In genomic region chr4:140192276-140193002, GRCm38 (mm10) we compare ENCODE assay signal across 16 mouse cellular contexts. TPM values are rescaled to one million over a fixed set of nuclear protein-coding genes. Genes with fewer than 3 reads are reported as not detected.
DNase-seq lines count a peak whose midpoint lies in the region; ATAC-seq and TF ChIP-seq lines count a peak whose summit lies in the region.
"Had no signal": no experiment of that assay in that cellular context is flagged by ENCODE, and none has a peak within 500 bp of the region (broad histone marks: within the 10 kb centered on the region; RNA-seq: fewer than 3 reads in every experiment).

No protein-coding gene starts in this region.

- no peak for TF ChIP-seq POLR2A in brain, embryonic 14.5 days (IDR thresholded peaks at IDR 0.05; ENCODE audit: borderline replicate concordance, extremely low read depth, insufficient read depth, insufficient read length, poor library complexity, severe bottlenecking)

- peak overlapping the region; percentile 21 for H3K27ac ChIP-seq in forebrain, embryonic 16.5 days (ENCODE audit: low read length)
- H3K27ac ChIP-seq: heart, embryonic 15.5 days; layer of hippocampus, adult 2 months; liver, embryonic 14.5 days; stomach, postnatal 0 days had no signal

- 64% methylated on average over 18 of the region's 18 CpGs for WGBS in forebrain, embryonic 16.5 days

- H3K36me3 ChIP-seq in forebrain, embryonic 16.5 days (ENCODE audit: control insufficient read depth, insufficient read depth) = no peaks in the 10 kb centered on the region
- H3K36me3 ChIP-seq: heart, embryonic 15.5 days had no signal

- no peak overlapping the region for H3K4me2 ChIP-seq in forebrain, embryonic 16.5 days (ENCODE audit: low read length)
- H3K4me2 ChIP-seq: heart, embryonic 15.5 days had no signal

- H3K4me3 ChIP-seq in forebrain, embryonic 16.5 days (replicated peaks; ENCODE audit: low read length) = no peak overlapping the region
- H3K4me3 ChIP-seq: heart, embryonic 15.5 days; layer of hippocampus, adult 2 months had no signal

- H3K9ac ChIP-seq in forebrain, embryonic 16.5 days (replicated peaks; ENCODE audit: low read depth, low read length) = no peak overlapping the region
- H3K9ac ChIP-seq: heart, embryonic 15.5 days; liver, embryonic 14.5 days had no signal

- DNase-seq in layer of hippocampus, adult 9-11 months = peak; percentile 28
- DNase-seq in layer of hippocampus, postnatal 36 days = no peak
- DNase-seq in brain, embryonic 14.5 days (ENCODE audit: low read depth) = peak; percentile 82
- DNase-seq in cerebellum, adult 11-12 months = peak; percentile 91
- no peak for DNase-seq in yolk sac, embryonic 10.5 days (ENCODE audit: low spot score)
- DNase-seq in c-Kit-positive CD71-positive TER-119-positive erythroid progenitor cells, embryonic 14.5 days (ENCODE audit: low spot score) = no peak
- DNase-seq: adrenal gland, postnatal 25 days; right cerebral cortex, adult 18-20 months had no signal

- ATAC-seq in forebrain, embryonic 16.5 days = peak; percentile 48; the same call in 1 of the 2 replicates
- ATAC-seq: CD4-positive, CD25-positive, alpha-beta regulatory T cell, adult 4 months had no signal

- peaks cover 34% of the 10 kb centered on the region for H3K4me1 ChIP-seq in forebrain, embryonic 16.5 days (replicated peaks; ENCODE audit: control insufficient read depth, insufficient read depth, low read length)
- H3K4me1 ChIP-seq: heart, embryonic 15.5 days had no signal

- TF ChIP-seq CTCF in brain, embryonic 14.5 days (IDR thresholded peaks at IDR 0.05; ENCODE audit: borderline replicate concordance, extremely low read depth, insufficient read depth, insufficient read length) = no peak

- H3K27me3 ChIP-seq in forebrain, embryonic 16.5 days (replicated peaks; ENCODE audit: control insufficient read depth, insufficient read depth, low read length) = no peaks in the 10 kb centered on the region

- no peaks in the 10 kb centered on the region; the same call in 1 of the 2 replicates for H3K9me3 ChIP-seq in forebrain, embryonic 16.5 days (ENCODE audit: control insufficient read depth, low read length)
- H3K9me3 ChIP-seq: heart, embryonic 15.5 days had no signal

RNA-seq across cellular contexts. Expression of gene Igsf21, which starts 54.1 kb away (rescaled TPM):
- 10 to 100 TPM; 35.3 to 38.7 TPM for total RNA-seq in layer of hippocampus, postnatal 36 days (2021)
- polyA plus RNA-seq in brain, embryonic 14.5 days (2012; rRNA removed) = 16.1 and 36.1 TPM in 2 replicates
- polyA plus RNA-seq in forebrain, embryonic 16.5 days (2015; fragmentation: Nextera tagmentation; extraction: Ambion mirVana) = 46.8 and 50.9 TPM in 2 replicates
- total RNA-seq: common myeloid progenitor, adult 5-6 weeks; granulocyte monocyte progenitor cell, adult 5-6 weeks had no signal
- polyA plus RNA-seq: CD4-positive, CD25-positive, alpha-beta regulatory T cell, adult 4 months had no signal

Comparison
In these comparisons a context has a peak if more than half of its experiments do, and no peak if none do; other contexts are left out.
1. DNase-seq: peak in layer of hippocampus, adult 9-11 months (single experiment), brain, embryonic 14.5 days (single experiment) and cerebellum, adult 11-12 months (single experiment); none in layer of hippocampus, postnatal 36 days (0 of 2), yolk sac, embryonic 10.5 days (single experiment) and c-Kit-positive CD71-positive TER-119-positive erythroid progenitor cells, embryonic 14.5 days (single experiment).